Mouse (Mus musculus) stomach, embryonic 15.5 days (tissue): ENCODE results near the gene Slc9b2. TPM values are rescaled to one million over a fixed set of nuclear protein-coding genes. Genes with fewer than 3 reads are reported as not detected.

Experiments
- ATAC-seq: fragments of 200-750 bp; cut with Nextera tagmentation; 2 replicates; pipeline ENCODE4 v1.8.0; 2017; ENCODE audit warnings: low read depth, moderate number of reproducible peaks, moderate TSS enrichment; ENCODE audit not compliant: insufficient read depth, low FRiP score
- H3K27ac ChIP-seq: fragments of 300-500 bp; sonication (generic); 2 replicates; pipeline ENCODE4 v1.5.1; 2015; ENCODE audit warnings: mild to moderate bottlenecking, inconsistent platforms
- H3K27me3 ChIP-seq: fragments of 300-500 bp; sonication (generic); replicated peaks from 2 replicates; pipeline ENCODE4 v1.6.1; 2015; ENCODE audit warnings: inconsistent platforms
- H3K36me3 ChIP-seq: fragments of 300-500 bp; sonication (generic); 2 replicates; pipeline ENCODE4 v1.6.1; 2015; ENCODE audit warnings: inconsistent platforms
- H3K4me1 ChIP-seq: fragments of 300-500 bp; sonication (generic); 2 replicates; pipeline ENCODE4 v1.6.1; 2015; ENCODE audit warnings: inconsistent platforms
- H3K4me2 ChIP-seq: fragments of 300-500 bp; sonication (generic); 2 replicates; pipeline ENCODE4 v1.6.1; 2015; ENCODE audit warnings: mild to moderate bottlenecking, inconsistent platforms
- H3K4me3 ChIP-seq: fragments of 300-500 bp; sonication (generic); replicated peaks from 2 replicates; pipeline ENCODE4 v1.5.1; 2015; ENCODE audit warnings: inconsistent platforms
- H3K9ac ChIP-seq: fragments of 300-500 bp; sonication (generic); 2 replicates; pipeline ENCODE4 v1.6.1; 2015; ENCODE audit warnings: inconsistent platforms
- H3K9me3 ChIP-seq: fragments of 300-500 bp; sonication (generic); 2 replicates; pipeline ENCODE4 v1.6.1; 2016; ENCODE audit warnings: inconsistent platforms
- WGBS: fragments of 180-500 bp; shearing (Covaris S2); methylation state at CpG from one replicate; pipeline ENCODE4 v1.1.7; 2015; 5-methylcytosine and 5-hydroxymethylcytosine counted together
- polyA plus RNA-seq: library from polyadenylated mRNA; unstranded; fragments of >200 nt; fragmentation: Nextera tagmentation; extraction: Ambion mirVana; gene quantifications from 2 replicates; pipeline ENCODE4 v1.2.1, GENCODE M21; 2015

The Slc9b2 gene
- polyA plus RNA-seq, 1 experiment from 2014 or later = 2.2 TPM

GRCm38 (mm10) chr3:135314811-135315210 lies 7.3 kb downstream of the Slc9b2 start:
- no peak for ATAC-seq
- no peaks in the 10 kb centered on the region for H3K9me3 ChIP-seq
- 67% methylated on average over 2 of the region's 2 CpGs for WGBS
- no peak overlapping the region for H3K27ac ChIP-seq
- H3K27me3 ChIP-seq = no peaks in the 10 kb centered on the region
- no peak overlapping the region for H3K9ac ChIP-seq
- H3K4me3 ChIP-seq = no peak overlapping the region
- no peaks in the 10 kb centered on the region for H3K4me1 ChIP-seq
- no peak overlapping the region for H3K4me2 ChIP-seq
- H3K36me3 ChIP-seq = no peaks in the 10 kb centered on the region

GRCm38 (mm10) chr3:135315720-135316425 lies 8.4 kb downstream of the Slc9b2 start:
- no peaks in the 10 kb centered on the region for H3K9me3 ChIP-seq
- H3K27ac ChIP-seq = no peak overlapping the region
- H3K36me3 ChIP-seq = no peaks in the 10 kb centered on the region
- H3K4me3 ChIP-seq = no peak overlapping the region
- no peak overlapping the region for H3K4me2 ChIP-seq
- no peaks in the 10 kb centered on the region for H3K27me3 ChIP-seq
- WGBS = 85% methylated on average over 9 of the region's 9 CpGs
- H3K4me1 ChIP-seq = no peaks in the 10 kb centered on the region
- H3K9ac ChIP-seq = no peak overlapping the region
- ATAC-seq = no peak

- no peaks in the 10 kb centered on the region for H3K36me3 ChIP-seq
- H3K27me3 ChIP-seq = no peaks in the 10 kb centered on the region
- no peaks in the 10 kb centered on the region for H3K9me3 ChIP-seq
- no peak for ATAC-seq
- 82% methylated on average over 11 of the region's 11 CpGs for WGBS
- H3K9ac ChIP-seq = no peak overlapping the region
- H3K4me2 ChIP-seq = no peak overlapping the region
- H3K4me1 ChIP-seq = no peaks in the 10 kb centered on the region
- no peak overlapping the region for H3K27ac ChIP-seq
- H3K4me3 ChIP-seq = no peak overlapping the region
Observed at GRCm38 (mm10) chr3:135318331-135318730, 10.8 kb downstream of the Slc9b2 start.

- H3K36me3 ChIP-seq = no peaks in the 10 kb centered on the region
- no peaks in the 10 kb centered on the region for H3K9me3 ChIP-seq
- H3K4me3 ChIP-seq = no peak overlapping the region
- H3K27me3 ChIP-seq = no peaks in the 10 kb centered on the region
- ATAC-seq = no peak
- no peaks in the 10 kb centered on the region for H3K4me1 ChIP-seq
- no peak overlapping the region for H3K9ac ChIP-seq
- H3K27ac ChIP-seq = no peak overlapping the region
- no peak overlapping the region for H3K4me2 ChIP-seq
- WGBS = 72% methylated on average over 6 of the region's 6 CpGs
Observed at GRCm38 (mm10) chr3:135324354-135324753, 16.9 kb downstream of the Slc9b2 start.

- no peaks in the 10 kb centered on the region for H3K27me3 ChIP-seq
- H3K4me2 ChIP-seq = no peak overlapping the region
- no peaks in the 10 kb centered on the region for H3K9me3 ChIP-seq
- H3K4me1 ChIP-seq = no peaks in the 10 kb centered on the region
- no peak overlapping the region for H3K27ac ChIP-seq
- H3K4me3 ChIP-seq = no peak overlapping the region
- H3K9ac ChIP-seq = no peak overlapping the region
- H3K36me3 ChIP-seq = no peaks in the 10 kb centered on the region
- WGBS = 64% methylated on average over 6 of the region's 6 CpGs
- ATAC-seq = no peak
Observed at GRCm38 (mm10) chr3:135327176-135327575, 19.7 kb downstream of the Slc9b2 start.

- WGBS = 64% methylated on average over 2 of the region's 2 CpGs
- Histone ChIP-seq H3K27me3 (no peaks in the 10 kb centered on the region), H3K4me1 (no peaks in the 10 kb centered on the region), H3K9ac (no peak overlapping the region), H3K4me2 (no peak overlapping the region), H3K4me3 (no peak overlapping the region), H3K27ac (no peak overlapping the region), H3K36me3 (no peaks in the 10 kb centered on the region), H3K9me3 (no peaks in the 10 kb centered on the region)
- ATAC-seq = no peak
Observed at GRCm38 (mm10) chr3:135327601-135328000, 20.1 kb downstream of the Slc9b2 start.

- no peaks in the 10 kb centered on the region for H3K27me3 ChIP-seq
- no peak overlapping the region for H3K9ac ChIP-seq
- no peaks in the 10 kb centered on the region for H3K9me3 ChIP-seq
- no peak overlapping the region for H3K27ac ChIP-seq
- H3K4me2 ChIP-seq = no peak overlapping the region
- ATAC-seq = no peak
- no peaks in the 10 kb centered on the region for H3K4me1 ChIP-seq
- 44% methylated on average over 3 of the region's 3 CpGs for WGBS
- H3K4me3 ChIP-seq = no peak overlapping the region
- H3K36me3 ChIP-seq = no peaks in the 10 kb centered on the region
Observed at GRCm38 (mm10) chr3:135328560-135328959, 21.1 kb downstream of the Slc9b2 start.

- H3K4me2 ChIP-seq = no peak overlapping the region
- H3K9me3 ChIP-seq = no peaks in the 10 kb centered on the region
- no peaks in the 10 kb centered on the region for H3K27me3 ChIP-seq
- H3K36me3 ChIP-seq = no peaks in the 10 kb centered on the region
- no peak overlapping the region for H3K9ac ChIP-seq
- no peak for ATAC-seq
- H3K27ac ChIP-seq = no peak overlapping the region
- H3K4me1 ChIP-seq = no peaks in the 10 kb centered on the region
- H3K4me3 ChIP-seq = no peak overlapping the region
Observed at GRCm38 (mm10) chr3:135332691-135333090, 25.2 kb downstream of the Slc9b2 start.

GRCm38 (mm10) chr3:135333763-135334162 lies 26.3 kb downstream of the Slc9b2 start:
- Histone ChIP-seq H3K9me3 (no peaks in the 10 kb centered on the region), H3K9ac (no peak overlapping the region), H3K4me2 (no peak overlapping the region), H3K27me3 (no peaks in the 10 kb centered on the region), H3K4me1 (no peaks in the 10 kb centered on the region), H3K36me3 (no peaks in the 10 kb centered on the region), H3K4me3 (no peak overlapping the region), H3K27ac (no peak overlapping the region)
- ATAC-seq = no peak
- WGBS = 57% methylated on average over 4 of the region's 4 CpGs

GRCm38 (mm10) chr3:135347739-135348264 lies 40.3 kb downstream of the Slc9b2 start, which contains the start of gene Slc9b1:
Slc9b1 (plus strand) TSS chr3:135348029.
- Histone ChIP-seq H3K9ac (no peak within 1 kb of the TSS), H3K27me3 (no peaks in the 10 kb centered on the region), H3K4me1 (no peaks in the 10 kb centered on the region), H3K27ac (no peak within 1 kb of the TSS), H3K4me3 (no peak within 1 kb of the TSS), H3K9me3 (no peaks in the 10 kb centered on the region), H3K4me2 (no peak within 1 kb of the TSS), H3K36me3 (no peaks in the 10 kb centered on the region)
- 79% methylated on average over 14 of the region's 14 CpGs for WGBS
- ATAC-seq = no peak

- no peaks in the 10 kb centered on the region for H3K36me3 ChIP-seq
- no peaks in the 10 kb centered on the region for H3K9me3 ChIP-seq
- no peak overlapping the region for H3K4me2 ChIP-seq
- H3K27ac ChIP-seq = no peak overlapping the region
- H3K4me3 ChIP-seq = no peak overlapping the region
- ATAC-seq = no peak
- H3K4me1 ChIP-seq = no peaks in the 10 kb centered on the region
- no peaks in the 10 kb centered on the region for H3K27me3 ChIP-seq
- H3K9ac ChIP-seq = no peak overlapping the region
Observed at GRCm38 (mm10) chr3:135349022-135349421, 41.5 kb downstream of the Slc9b2 start.

- no peak overlapping the region for H3K9ac ChIP-seq
- WGBS = 93% methylated on average over 3 of the region's 3 CpGs
Observed at GRCm38 (mm10) chr3:135351857-135352256, 44.4 kb downstream of the Slc9b2 start.

GRCm38 (mm10) chr3:135357394-135357793 lies 49.9 kb downstream of the Slc9b2 start:
- H3K36me3 ChIP-seq = no peaks in the 10 kb centered on the region
- no peak for ATAC-seq
- no peak overlapping the region for H3K27ac ChIP-seq
- no peak overlapping the region for H3K4me3 ChIP-seq
- H3K27me3 ChIP-seq = no peaks in the 10 kb centered on the region
- 87% methylated on average over 4 of the region's 4 CpGs for WGBS
- no peak overlapping the region for H3K4me2 ChIP-seq
- no peaks in the 10 kb centered on the region for H3K9me3 ChIP-seq
- H3K4me1 ChIP-seq = no peaks in the 10 kb centered on the region
- no peak overlapping the region for H3K9ac ChIP-seq

More at GRCm38 (mm10) chr3:135351857-135352256, 44.4 kb downstream of the Slc9b2 start:
- Histone ChIP-seq H3K4me3 (no peak overlapping the region), H3K4me2 (no peak overlapping the region), H3K36me3 (no peaks in the 10 kb centered on the region), H3K9me3 (no peaks in the 10 kb centered on the region), H3K4me1 (no peaks in the 10 kb centered on the region), H3K27ac (no peak overlapping the region), H3K27me3 (no peaks in the 10 kb centered on the region)
- ATAC-seq = no peak
